Mouse (Mus musculus) limb, embryonic 11.5 days (tissue): ENCODE results near the gene Olfr356. TPM values are rescaled to one million over a fixed set of nuclear protein-coding genes. Genes with fewer than 3 reads are reported as not detected.

Experiments
- ATAC-seq: fragments of 200-750 bp; cut with Nextera tagmentation; 2 replicates; pipeline ENCODE4 v1.8.0; 2017; ENCODE audit warnings: low read depth; ENCODE audit not compliant: insufficient number of reproducible peaks, low FRiP score, low TSS enrichment
- DNase-seq: peaks from one replicate; pipeline ENCODE4 v3.0.0-alpha.2; 2015; ENCODE audit warnings: low spot score
- H3K27ac ChIP-seq: fragments of 300-500 bp; sonication (generic); replicated peaks from 2 replicates; pipeline ENCODE4 v1.5.1; 2014; ENCODE audit warnings: low read depth, mild to moderate bottlenecking, low read length
- H3K27me3 ChIP-seq: fragments of 300-500 bp; sonication (generic); 2 replicates; pipeline ENCODE4 v1.6.1; 2014; ENCODE audit warnings: mild to moderate bottlenecking, low read length, mixed read lengths; ENCODE audit not compliant: control insufficient read depth, insufficient read depth
- H3K36me3 ChIP-seq: fragments of 300-500 bp; sonication (generic); 2 replicates; pipeline ENCODE4 v1.6.1; 2014; ENCODE audit warnings: mild to moderate bottlenecking, low read length, moderate library complexity, mixed read lengths; ENCODE audit not compliant: control insufficient read depth, insufficient read depth
- H3K4me1 ChIP-seq: fragments of 300-500 bp; sonication (generic); 2 replicates; pipeline ENCODE4 v1.6.1; 2014; ENCODE audit warnings: low read length, mixed read lengths; ENCODE audit not compliant: control insufficient read depth, insufficient read depth
- H3K4me2 ChIP-seq: fragments of 300-500 bp; sonication (generic); 2 replicates; pipeline ENCODE4 v1.6.1; 2014; ENCODE audit warnings: low read depth, mild to moderate bottlenecking, moderate library complexity; ENCODE audit not compliant: severe bottlenecking
- H3K4me3 ChIP-seq: fragments of 300-500 bp; sonication (generic); 2 replicates; pipeline ENCODE4 v1.5.1; 2014; ENCODE audit warnings: low read depth, low read length
- H3K9ac ChIP-seq: fragments of 300-500 bp; sonication (generic); 2 replicates; pipeline ENCODE4 v1.6.1; 2014; ENCODE audit warnings: mild to moderate bottlenecking, low read length
- H3K9me3 ChIP-seq: fragments of 300-500 bp; sonication (generic); 2 replicates; pipeline ENCODE4 v1.6.1; 2016; ENCODE audit warnings: low read length; ENCODE audit not compliant: control insufficient read depth
- WGBS: fragments of 180-500 bp; shearing (Covaris S2); extraction: QIAGEN DNeasy Blood & Tissue Kit; methylation state at CpG from one replicate; pipeline ENCODE4 v1.1.7; 2014; 5-methylcytosine and 5-hydroxymethylcytosine counted together
- polyA plus RNA-seq: library from polyadenylated mRNA; unstranded; fragments of >200 nt; fragmentation: Nextera tagmentation; extraction: Ambion mirVana; gene quantifications from 2 replicates; pipeline ENCODE4 v1.2.1, GENCODE M21; 2014

Olfr356 gene
- not detected in 2 replicates for polyA plus RNA-seq

DNA sequence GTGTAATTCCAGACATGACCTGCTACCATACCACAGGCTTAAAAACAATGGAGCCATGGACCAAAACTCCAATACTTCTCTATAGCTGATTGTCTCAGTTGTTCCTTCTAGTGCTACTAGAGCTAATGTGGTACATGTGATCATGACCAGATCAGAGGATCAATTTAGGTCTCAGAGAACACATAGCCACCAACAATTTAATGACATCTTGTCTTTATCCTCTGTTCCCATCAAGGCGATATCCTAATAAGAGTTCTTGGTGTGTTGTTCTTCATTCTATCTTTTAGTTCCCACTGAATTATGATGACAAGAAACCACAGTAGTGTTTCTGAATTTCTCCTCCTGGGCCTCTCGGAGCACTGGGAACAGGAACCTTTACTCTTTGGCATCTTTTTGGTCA, at the start of gene Olfr356:
Gene Olfr356 (plus strand): TSS at position 301 of the 400 bp plus-strand sequence.
- H3K27ac ChIP-seq = no peak within 1 kb of the TSS
- DNase-seq = no peak
- 90% methylated on average over 2 of the region's 2 CpGs for WGBS
- no peak within 1 kb of the TSS for H3K4me3 ChIP-seq
- H3K9me3 ChIP-seq = no peaks in the 10 kb centered on the region
- no peak within 1 kb of the TSS for H3K9ac ChIP-seq
- no peak for ATAC-seq
- no peaks in the 10 kb centered on the region for H3K27me3 ChIP-seq
- no peaks in the 10 kb centered on the region for H3K36me3 ChIP-seq
- no peak within 1 kb of the TSS for H3K4me2 ChIP-seq
- no peaks in the 10 kb centered on the region for H3K4me1 ChIP-seq

DNA sequence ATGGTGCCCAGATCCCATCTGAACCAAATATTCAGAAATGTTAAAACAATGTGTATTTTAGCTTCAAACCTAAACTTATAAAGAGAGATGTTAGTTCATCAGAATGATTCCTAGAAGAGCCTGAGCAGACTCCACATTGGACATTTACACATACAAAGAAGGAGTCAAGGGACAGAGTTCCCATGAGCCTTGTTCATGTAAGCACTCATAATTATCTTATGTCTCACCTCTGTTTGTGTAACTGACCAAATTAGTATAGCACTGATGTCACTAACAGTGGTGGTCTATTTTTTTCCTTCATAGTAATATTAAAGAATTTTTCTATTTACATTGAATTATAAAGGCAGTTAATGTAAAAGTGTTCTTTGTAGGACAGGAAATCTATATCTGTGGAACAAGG, 44.1 kb upstream of the Olfr356 start, which contains the start of gene Olfr353:
Gene Olfr353 (minus strand): TSS at position 101 of the 400 bp plus-strand sequence.
- Histone ChIP-seq H3K27me3 (no peaks in the 10 kb centered on the region), H3K36me3 (no peaks in the 10 kb centered on the region), H3K4me3 (no peak within 1 kb of the TSS), H3K27ac (no peak within 1 kb of the TSS), H3K4me1 (no peaks in the 10 kb centered on the region), H3K9ac (no peak within 1 kb of the TSS), H3K4me2 (no peak within 1 kb of the TSS), H3K9me3 (0 out of 2 replicates have a peak, but pooled peaks cover 3% of the 10 kb centered on the region)
- no peak for DNase-seq
- ATAC-seq = no peak

DNA sequence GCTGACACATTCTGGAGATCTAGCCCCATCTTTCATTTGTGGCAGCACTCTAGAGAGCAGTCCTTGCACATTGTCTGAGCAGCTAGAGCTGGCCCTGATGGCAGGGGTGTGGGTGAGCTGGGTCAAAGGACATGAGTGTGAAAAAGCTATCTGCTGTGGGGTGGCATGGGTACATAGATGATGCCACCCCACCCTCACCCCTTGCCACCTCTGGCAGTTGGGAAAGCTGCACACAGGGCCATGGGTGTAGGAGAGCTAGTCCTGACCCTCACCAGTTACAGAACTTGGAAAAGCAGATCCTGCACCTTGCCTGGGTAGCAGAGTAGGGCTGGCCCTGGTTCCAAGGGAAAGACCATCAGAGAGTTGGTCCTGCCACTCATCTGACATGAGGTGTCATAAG, 39.8 kb upstream of the Olfr356 start:
- no peak overlapping the region for H3K27ac ChIP-seq
- no peaks in the 10 kb centered on the region for H3K36me3 ChIP-seq
- no peaks in the 10 kb centered on the region for H3K27me3 ChIP-seq
- 0 out of 2 replicates have a peak, but pooled peaks cover 3% of the 10 kb centered on the region for H3K9me3 ChIP-seq
- DNase-seq (no peak), ATAC-seq (no peak)
- no peak overlapping the region for H3K4me2 ChIP-seq
- H3K4me3 ChIP-seq = no peak overlapping the region
- H3K4me1 ChIP-seq = no peaks in the 10 kb centered on the region
- no peak overlapping the region for H3K9ac ChIP-seq

DNA sequence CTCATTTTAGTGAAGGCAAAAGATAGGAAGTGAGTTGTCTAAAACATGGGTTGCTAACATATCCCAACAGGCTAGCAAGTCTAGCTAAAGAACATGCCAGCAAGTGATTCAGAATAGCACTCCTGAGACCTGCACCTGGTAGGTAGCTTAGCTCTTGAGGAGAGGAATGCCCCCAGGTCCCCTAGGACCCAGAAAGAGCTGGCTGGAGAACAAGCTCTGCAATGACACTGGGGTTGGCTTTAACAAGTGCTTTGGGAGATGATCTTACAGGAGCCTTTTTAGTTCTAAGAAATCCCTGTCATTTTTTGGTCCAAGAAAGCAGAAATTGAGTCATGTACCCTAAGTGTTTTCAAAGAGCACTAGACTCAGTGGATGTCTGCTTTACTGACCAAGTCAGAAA, 31.5 kb upstream of the Olfr356 start, which contains the start of gene Olfr354:
Gene Olfr354 (plus strand): TSS at position 301 of the 400 bp plus-strand sequence.
- Histone ChIP-seq H3K36me3 (no peaks in the 10 kb centered on the region), H3K4me3 (no peak within 1 kb of the TSS), H3K4me2 (no peak within 1 kb of the TSS), H3K9me3 (no peaks in the 10 kb centered on the region), H3K27me3 (no peaks in the 10 kb centered on the region), H3K9ac (no peak within 1 kb of the TSS), H3K27ac (no peak within 1 kb of the TSS), H3K4me1 (no peaks in the 10 kb centered on the region)
- DNase-seq = no peak
- ATAC-seq = no peak

DNA sequence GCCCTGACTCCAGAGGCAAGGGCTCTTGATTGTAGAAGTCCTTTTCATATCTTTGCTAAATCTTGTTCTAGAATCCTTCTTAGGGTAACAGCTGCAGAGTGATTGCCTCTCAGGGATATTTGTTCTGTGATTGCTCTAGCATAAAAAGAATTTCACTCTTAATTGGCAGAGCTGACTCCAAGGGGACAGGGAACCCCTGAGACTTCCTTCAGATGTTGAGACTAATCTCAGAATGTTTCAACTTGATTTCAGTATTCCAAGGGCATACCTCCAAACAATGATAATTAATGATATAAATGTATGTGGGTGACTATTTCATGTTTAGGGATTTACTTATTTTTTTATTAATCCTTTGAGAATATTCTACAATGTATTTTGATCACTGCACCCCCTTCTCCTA, 8.1 kb upstream of the Olfr356 start, which contains the start of gene Olfr355:
Gene Olfr355 (minus strand): TSS at position 101 of the 400 bp plus-strand sequence.
- no peak within 1 kb of the TSS for H3K4me2 ChIP-seq
- no peaks in the 10 kb centered on the region for H3K4me1 ChIP-seq
- DNase-seq (no peak), ATAC-seq (no peak)
- H3K9me3 ChIP-seq = peaks cover 4% of the 10 kb centered on the region; the same call in 1 of the 2 replicates
- H3K27ac ChIP-seq = no peak within 1 kb of the TSS
- no peaks in the 10 kb centered on the region for H3K27me3 ChIP-seq
- no peaks in the 10 kb centered on the region for H3K36me3 ChIP-seq
- no peak within 1 kb of the TSS for H3K4me3 ChIP-seq
- no peak within 1 kb of the TSS for H3K9ac ChIP-seq

Other genes starting within 250 kb of the Olfr356 start
- gene Olfr347, start 205.2 kb upstream of the Olfr356 start, polyA plus RNA-seq = not detected in 2 replicates
- not detected in 2 replicates for gene Olfr348, start 152.8 kb upstream of the Olfr356 start, polyA plus RNA-seq
- not detected in 2 replicates for gene Olfr50, start 146.6 kb upstream of the Olfr356 start, polyA plus RNA-seq
- gene Olfr3, start 120.1 kb upstream of the Olfr356 start, polyA plus RNA-seq = not detected in 2 replicates
- gene Olfr350, start 90.8 kb upstream of the Olfr356 start, polyA plus RNA-seq = not detected in 2 replicates
- gene Olfr351, start 74.5 kb upstream of the Olfr356 start, polyA plus RNA-seq = not detected in 2 replicates
- gene Olfr352, start 68.7 kb upstream of the Olfr356 start, polyA plus RNA-seq = not detected in 2 replicates
- not detected in 2 replicates for gene Olfr353, start 44.2 kb upstream of the Olfr356 start, polyA plus RNA-seq
- gene Olfr354, start 31.4 kb upstream of the Olfr356 start, polyA plus RNA-seq = not detected in 2 replicates
- not detected in 2 replicates for gene Olfr355, start 8.2 kb upstream of the Olfr356 start, polyA plus RNA-seq
- not detected in 2 replicates for gene Olfr357, start 56.7 kb downstream of the Olfr356 start, polyA plus RNA-seq
- not detected in 2 replicates for gene Olfr358, start 72.2 kb downstream of the Olfr356 start, polyA plus RNA-seq
- gene Olfr360, start 128.6 kb downstream of the Olfr356 start, polyA plus RNA-seq = not detected in 2 replicates
- not detected in 2 replicates for gene Olfr361, start 152.2 kb downstream of the Olfr356 start, polyA plus RNA-seq
- gene Olfr362, start 180.8 kb downstream of the Olfr356 start, polyA plus RNA-seq = not detected in 2 replicates
- not detected in 2 replicates for gene Olfr364-ps1, start 202.2 kb downstream of the Olfr356 start, polyA plus RNA-seq